Mouse (Mus musculus) intestine, embryonic 16.5 days (tissue): ENCODE data around the gene Kank1. TPM values are rescaled to one million over a fixed set of nuclear protein-coding genes. Genes with fewer than 3 reads are reported as not detected.

Experiments used
- ATAC-seq: fragments of 200-750 bp; cut with Nextera tagmentation; 2 replicates; pipeline ENCODE4 v1.8.0; 2017; ENCODE audit warnings: moderate TSS enrichment, moderate library complexity
- H3K27ac ChIP-seq: fragments of 300-500 bp; sonication (generic); 2 replicates; pipeline ENCODE4 v1.5.1; 2014; ENCODE audit warnings: mild to moderate bottlenecking, low read length
- H3K27me3 ChIP-seq: fragments of 300-500 bp; sonication (generic); replicated peaks from 2 replicates; pipeline ENCODE4 v1.6.1; 2014; ENCODE audit warnings: low read length, control low read depth, mixed read lengths; ENCODE audit not compliant: control insufficient read depth, insufficient read depth
- H3K36me3 ChIP-seq: fragments of 300-500 bp; sonication (generic); 2 replicates; pipeline ENCODE4 v1.6.1; 2014; ENCODE audit warnings: low read length, control low read depth; ENCODE audit not compliant: control insufficient read depth, insufficient read depth
- H3K4me1 ChIP-seq: fragments of 300-500 bp; sonication (generic); 2 replicates; pipeline ENCODE4 v1.6.1; 2014; ENCODE audit warnings: low read length, control low read depth, mixed read lengths; ENCODE audit not compliant: control insufficient read depth, insufficient read depth
- H3K4me2 ChIP-seq: fragments of 300-500 bp; sonication (generic); 2 replicates; pipeline ENCODE4 v1.6.1; 2014; ENCODE audit warnings: low read depth, low read length, control low read depth
- H3K4me3 ChIP-seq: fragments of 300-500 bp; sonication (generic); 2 replicates; pipeline ENCODE4 v1.5.1; 2014; ENCODE audit warnings: mild to moderate bottlenecking, low read length
- H3K9ac ChIP-seq: fragments of 300-500 bp; sonication (generic); 2 replicates; pipeline ENCODE4 v1.6.1; 2014; ENCODE audit warnings: low read depth, low read length
- H3K9me3 ChIP-seq: fragments of 300-500 bp; sonication (generic); 2 replicates; pipeline ENCODE4 v1.6.1; 2016; ENCODE audit warnings: low read length, control low read depth; ENCODE audit not compliant: control insufficient read depth
- WGBS: fragments of 180-500 bp; shearing (Covaris S2); extraction: QIAGEN DNeasy Blood & Tissue Kit; methylation state at CpG from one replicate; pipeline ENCODE4 v1.1.7; 2014; 5-methylcytosine and 5-hydroxymethylcytosine counted together
- polyA plus RNA-seq: library from polyadenylated mRNA; unstranded; fragments of >200 nt; fragmentation: Nextera tagmentation; extraction: Ambion mirVana; gene quantifications from 2 replicates; pipeline ENCODE4 v1.2.1, GENCODE M21; 2015

Kank1 gene
- polyA plus RNA-seq, 1 experiment from 2014 or later: 16.1 TPM

- no peak for ATAC-seq
- Histone ChIP-seq H3K4me1 (peaks cover 3% of the 10 kb centered on the region; the same call in 1 of the 2 replicates), H3K27me3 (no peaks in the 10 kb centered on the region), H3K9ac (no peak overlapping the region), H3K36me3 (peaks cover 7% of the 10 kb centered on the region; the same call in 1 of the 2 replicates), H3K4me3 (no peak overlapping the region), H3K27ac (no peak overlapping the region), H3K4me2 (no peak overlapping the region), H3K9me3 (no peaks in the 10 kb centered on the region)
- WGBS: 78% methylated on average over 7 of the region's 7 CpGs
Measured at GRCm38 (mm10) chr19:25431909-25432308, 195.1 kb downstream of the Kank1 start.

- H3K9me3 ChIP-seq: no peaks in the 10 kb centered on the region
- H3K9ac ChIP-seq: no peak overlapping the region
- no peaks in the 10 kb centered on the region for H3K27me3 ChIP-seq
- no peak overlapping the region for H3K4me3 ChIP-seq
- ATAC-seq: no peak
- 61% methylated on average over 7 of the region's 7 CpGs for WGBS
- peaks cover 4% of the 10 kb centered on the region; the same call in 1 of the 2 replicates for H3K36me3 ChIP-seq
- H3K4me1 ChIP-seq: peaks cover 3% of the 10 kb centered on the region; the same call in 1 of the 2 replicates
- no peak overlapping the region for H3K4me2 ChIP-seq
- no peak overlapping the region for H3K27ac ChIP-seq
Measured at GRCm38 (mm10) chr19:25433169-25433690, 196.5 kb downstream of the Kank1 start.

- Histone ChIP-seq H3K9me3 (no peaks in the 10 kb centered on the region), H3K27ac (no peak overlapping the region), H3K4me1 (peaks cover 3% of the 10 kb centered on the region; the same call in 1 of the 2 replicates), H3K4me2 (no peak overlapping the region), H3K36me3 (peaks cover 4% of the 10 kb centered on the region; the same call in 1 of the 2 replicates), H3K4me3 (no peak overlapping the region), H3K27me3 (no peaks in the 10 kb centered on the region), H3K9ac (no peak overlapping the region)
- 91% methylated on average over 7 of the region's 7 CpGs for WGBS
- ATAC-seq: no peak
Measured at GRCm38 (mm10) chr19:25434345-25434744, 197.6 kb downstream of the Kank1 start.

- H3K4me2 ChIP-seq: no peak overlapping the region
- no peaks in the 10 kb centered on the region for H3K27me3 ChIP-seq
- WGBS: 61% methylated on average over 6 of the region's 6 CpGs
- no peaks in the 10 kb centered on the region for H3K9me3 ChIP-seq
- no peak overlapping the region for H3K9ac ChIP-seq
- ATAC-seq: no peak
- H3K4me1 ChIP-seq: peaks cover 3% of the 10 kb centered on the region; the same call in 1 of the 2 replicates
- no peak overlapping the region for H3K27ac ChIP-seq
- H3K4me3 ChIP-seq: no peak overlapping the region
- peaks cover 4% of the 10 kb centered on the region; the same call in 1 of the 2 replicates for H3K36me3 ChIP-seq
Measured at GRCm38 (mm10) chr19:25434795-25435194, 198.0 kb downstream of the Kank1 start.

DNA sequence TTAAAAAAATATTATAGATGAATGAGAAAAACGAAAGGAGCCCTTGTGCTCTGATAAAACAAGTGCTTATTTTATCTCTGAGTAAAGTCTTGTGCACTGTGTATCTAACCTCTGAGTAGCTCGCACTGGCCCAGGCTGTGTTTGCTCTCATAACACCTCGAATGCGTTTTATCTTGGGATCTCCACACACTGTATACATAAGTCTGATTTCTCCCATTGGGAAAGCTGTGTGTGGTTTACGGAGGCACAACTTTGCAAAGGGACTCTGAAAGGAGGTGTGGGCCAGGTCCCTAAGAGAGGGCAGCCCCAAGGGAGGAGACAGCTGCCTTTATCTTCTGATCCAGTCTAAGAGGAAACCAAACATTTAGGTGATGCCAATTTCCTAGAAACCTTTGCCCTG, 198.6 kb downstream of the Kank1 start:
- Histone ChIP-seq H3K36me3 (peaks cover 4% of the 10 kb centered on the region; the same call in 1 of the 2 replicates), H3K4me3 (no peak overlapping the region), H3K9me3 (no peaks in the 10 kb centered on the region), H3K27me3 (no peaks in the 10 kb centered on the region), H3K4me2 (no peak overlapping the region), H3K4me1 (peaks cover 3% of the 10 kb centered on the region; the same call in 1 of the 2 replicates), H3K27ac (no peak overlapping the region), H3K9ac (no peak overlapping the region)
- 50% methylated on average over 5 of the region's 5 CpGs for WGBS
- no peak for ATAC-seq

DNA sequence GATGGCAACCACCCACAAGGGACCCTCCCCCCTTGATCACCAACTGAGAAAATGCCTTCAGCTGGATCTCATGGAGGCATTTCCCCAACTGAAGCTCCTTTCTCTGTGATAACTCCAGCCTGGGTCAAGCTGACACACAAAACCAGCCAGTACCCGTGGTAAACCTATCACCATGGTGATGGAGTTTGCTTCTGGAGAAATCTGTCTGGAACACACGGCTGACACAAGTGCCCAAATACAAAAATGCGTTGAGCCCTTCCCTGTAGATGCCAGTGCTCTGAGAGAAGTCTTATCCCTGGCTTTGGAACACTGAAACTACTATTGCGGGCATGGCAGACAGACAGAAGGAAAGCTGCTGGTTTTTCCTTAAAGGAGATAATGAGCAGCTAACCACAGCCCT, 199.4 kb downstream of the Kank1 start:
- no peak overlapping the region for H3K27ac ChIP-seq
- no peaks in the 10 kb centered on the region for H3K9me3 ChIP-seq
- no peak overlapping the region for H3K4me2 ChIP-seq
- H3K9ac ChIP-seq: no peak overlapping the region
- H3K4me1 ChIP-seq: peaks cover 3% of the 10 kb centered on the region; the same call in 1 of the 2 replicates
- no peak overlapping the region for H3K4me3 ChIP-seq
- WGBS: 75% methylated on average over 4 of the region's 4 CpGs
- ATAC-seq: no peak
- no peaks in the 10 kb centered on the region for H3K27me3 ChIP-seq
- peaks cover under 1% of the 10 kb centered on the region; the same call in 1 of the 2 replicates for H3K36me3 ChIP-seq

DNA sequence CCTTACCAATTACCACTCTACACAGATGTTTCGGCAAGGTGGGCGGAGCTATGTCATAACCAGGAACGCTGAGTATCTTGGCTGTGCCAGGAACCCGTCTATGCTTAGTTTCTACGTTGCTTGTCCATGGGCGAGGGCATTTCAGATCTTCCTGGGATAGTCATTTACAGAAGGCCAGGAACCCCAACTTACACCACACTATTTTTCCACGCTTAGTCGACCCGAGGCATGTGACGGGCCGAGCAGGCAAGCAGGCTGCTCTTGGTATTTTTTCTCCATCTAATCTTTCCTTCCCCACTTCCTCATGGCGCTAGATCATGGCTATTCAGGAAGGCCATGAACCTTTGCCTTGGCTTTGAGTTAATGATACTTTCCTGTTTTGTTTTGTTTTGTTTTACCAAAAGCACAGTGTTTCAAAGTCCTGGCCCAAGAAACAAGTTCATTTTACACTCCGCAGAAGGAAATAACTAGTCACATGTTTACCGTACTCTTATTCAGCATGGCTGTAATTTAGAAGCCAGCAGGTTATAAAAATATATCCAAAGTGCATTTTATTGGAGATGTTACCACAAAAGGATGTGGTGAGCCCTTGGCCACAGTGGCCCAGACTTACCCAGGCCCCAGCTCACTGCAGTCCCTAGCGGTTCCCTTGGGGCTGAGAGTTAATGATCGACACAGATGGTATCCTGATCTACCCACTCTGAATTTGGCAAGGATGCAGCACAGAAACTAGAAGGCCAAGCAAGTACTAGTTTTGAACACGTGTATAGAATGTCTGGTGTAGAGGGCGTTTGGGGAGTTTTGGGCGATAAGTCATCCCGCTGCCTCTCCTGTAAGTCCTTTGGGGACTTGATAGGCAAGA, 200.2 kb downstream of the Kank1 start:
- Histone ChIP-seq H3K9ac (no peak overlapping the region), H3K36me3 (no peaks in the 10 kb centered on the region), H3K27ac (no peak overlapping the region), H3K4me3 (no peak overlapping the region), H3K4me1 (peaks cover 3% of the 10 kb centered on the region; the same call in 1 of the 2 replicates), H3K27me3 (no peaks in the 10 kb centered on the region), H3K4me2 (no peak overlapping the region), H3K9me3 (no peaks in the 10 kb centered on the region)
- WGBS: 87% methylated on average over 20 of the region's 20 CpGs
- ATAC-seq: no peak

DNA sequence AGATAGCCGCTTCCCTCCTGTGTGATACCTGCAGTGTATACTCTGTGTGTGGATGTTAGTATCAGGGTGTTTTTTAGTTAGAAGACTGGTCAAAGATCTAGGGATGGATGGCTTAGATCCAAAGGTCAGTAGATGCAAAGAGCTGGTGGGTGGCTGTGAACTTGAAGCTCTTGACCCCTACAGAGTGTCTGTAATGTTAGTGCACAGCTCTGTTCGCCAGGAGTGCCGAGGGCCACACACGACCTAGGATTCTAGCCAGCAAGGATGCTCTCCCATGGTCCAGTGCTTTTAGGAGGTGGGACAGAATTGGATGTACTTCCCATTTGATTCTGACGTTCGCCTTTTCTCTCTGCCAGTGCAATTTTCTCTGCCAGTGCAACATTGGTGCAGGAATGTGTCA, 201.5 kb downstream of the Kank1 start:
- Histone ChIP-seq H3K36me3 (no peaks in the 10 kb centered on the region), H3K9ac (no peak overlapping the region), H3K4me1 (peaks cover 3% of the 10 kb centered on the region; the same call in 1 of the 2 replicates), H3K27me3 (no peaks in the 10 kb centered on the region), H3K4me2 (no peak overlapping the region), H3K9me3 (no peaks in the 10 kb centered on the region), H3K27ac (no peak overlapping the region), H3K4me3 (no peak overlapping the region)
- WGBS: 86% methylated on average over 6 of the region's 6 CpGs
- ATAC-seq: no peak

- H3K4me3 ChIP-seq: no peak overlapping the region
- WGBS: 64% methylated on average over 6 of the region's 6 CpGs
- no peak overlapping the region for H3K27ac ChIP-seq
- H3K36me3 ChIP-seq: no peaks in the 10 kb centered on the region
- no peak overlapping the region for H3K9ac ChIP-seq
- H3K27me3 ChIP-seq: no peaks in the 10 kb centered on the region
- H3K9me3 ChIP-seq: no peaks in the 10 kb centered on the region
- no peak overlapping the region for H3K4me2 ChIP-seq
- H3K4me1 ChIP-seq: peaks cover 3% of the 10 kb centered on the region; the same call in 1 of the 2 replicates
- ATAC-seq: no peak
Measured at GRCm38 (mm10) chr19:25439807-25440206, 203.0 kb downstream of the Kank1 start.
